Mouse (Mus musculus): ENCODE data around the gene Sprn. TPM values are rescaled to one million over a fixed set of nuclear protein-coding genes. Genes with fewer than 3 reads are reported as not detected.

Gene Sprn
- total and polyA plus RNA-seq, 2 experiments: 1.4 to 1.7 TPM

- Histone ChIP-seq H3K36me3 (ENCODE audit: control insufficient read depth, insufficient read depth, low read length) (no peaks in the 10 kb centered on the region), H3K4me3 (ENCODE audit: insufficient read depth, low read depth, low read length) (no peak overlapping the region), H3K79me2 (ENCODE audit: control insufficient read depth, insufficient read depth, low read length) (no peaks in the 10 kb centered on the region), H3K9ac (ENCODE audit: low read depth, low read length) (no peak overlapping the region), H3K4me1 (ENCODE audit: control insufficient read depth, insufficient read depth, low read length) (no peaks in the 10 kb centered on the region), H3K27me3 (ENCODE audit: control insufficient read depth, insufficient read depth, low read length) (no peaks in the 10 kb centered on the region), H3K27ac (replicated peaks; ENCODE audit: insufficient read depth, low read depth, low read length) (no peak overlapping the region)
- no peak for TF ChIP-seq POLR2A (IDR thresholded peaks at IDR 0.05; ENCODE audit: extremely low read depth, insufficient read depth, low read length)
- TF ChIP-seq CTCF (IDR thresholded peaks at IDR 0.05; ENCODE audit: low read depth, low read length): no peak
- 70% methylated on average over 2 of the region's 2 CpGs for WGBS
- DNase-seq (ENCODE audit: extremely low read depth, low read depth, low spot score): no peak
Measured at GRCm38 (mm10) chr7:140180692-140181091, 26.0 kb upstream of the Sprn start.

- 85% methylated on average over 2 of the region's 2 CpGs for WGBS
- DNase-seq (ENCODE audit: extremely low read depth, low read depth, low spot score): no peak
- H3K27ac ChIP-seq (replicated peaks; ENCODE audit: insufficient read depth, low read depth, low read length): no peak overlapping the region
Measured at GRCm38 (mm10) chr7:140179176-140179575, 24.5 kb upstream of the Sprn start.

GRCm38 (mm10) chr7:140172936-140173335 lies 18.3 kb upstream of the Sprn start, which contains the start of gene Olfr523:
Olfr523 (plus strand) TSS chr7:140173217.
- Histone ChIP-seq H3K4me1 (ENCODE audit: control insufficient read depth, insufficient read depth, low read length) (no peaks in the 10 kb centered on the region), H3K27me3 (ENCODE audit: control insufficient read depth, insufficient read depth, low read length) (no peaks in the 10 kb centered on the region), H3K27ac (replicated peaks; ENCODE audit: insufficient read depth, low read depth, low read length) (no peak within 1 kb of the TSS)

More at GRCm38 (mm10) chr7:140179176-140179575, 24.5 kb upstream of the Sprn start:
- Histone ChIP-seq H3K27me3 (ENCODE audit: control insufficient read depth, insufficient read depth, low read length) (no peaks in the 10 kb centered on the region), H3K79me2 (ENCODE audit: control insufficient read depth, insufficient read depth, low read length) (no peaks in the 10 kb centered on the region), H3K4me3 (ENCODE audit: insufficient read depth, low read depth, low read length) (no peak overlapping the region), H3K36me3 (ENCODE audit: control insufficient read depth, insufficient read depth, low read length) (no peaks in the 10 kb centered on the region), H3K4me1 (ENCODE audit: control insufficient read depth, insufficient read depth, low read length) (no peaks in the 10 kb centered on the region), H3K9ac (ENCODE audit: low read depth, low read length) (no peak overlapping the region)
- no peak for TF ChIP-seq CTCF (IDR thresholded peaks at IDR 0.05; ENCODE audit: low read depth, low read length)
- no peak for TF ChIP-seq POLR2A (IDR thresholded peaks at IDR 0.05; ENCODE audit: extremely low read depth, insufficient read depth, low read length)

GRCm38 (mm10) chr7:140170863-140171262 lies 16.2 kb upstream of the Sprn start:
- Histone ChIP-seq H3K27me3 (ENCODE audit: control insufficient read depth, insufficient read depth, low read length) (no peaks in the 10 kb centered on the region), H3K9ac (ENCODE audit: low read depth, low read length) (no peak overlapping the region), H3K27ac (replicated peaks; ENCODE audit: insufficient read depth, low read depth, low read length) (no peak overlapping the region), H3K4me1 (ENCODE audit: control insufficient read depth, insufficient read depth, low read length) (no peaks in the 10 kb centered on the region), H3K4me3 (ENCODE audit: insufficient read depth, low read depth, low read length) (no peak overlapping the region), H3K36me3 (ENCODE audit: control insufficient read depth, insufficient read depth, low read length) (no peaks in the 10 kb centered on the region), H3K79me2 (ENCODE audit: control insufficient read depth, insufficient read depth, low read length) (no peaks in the 10 kb centered on the region)
- TF ChIP-seq CTCF (IDR thresholded peaks at IDR 0.05; ENCODE audit: low read depth, low read length) (no peak), POLR2A (IDR thresholded peaks at IDR 0.05; ENCODE audit: extremely low read depth, insufficient read depth, low read length) (no peak)
- WGBS: 95% methylated on average over 3 of the region's 3 CpGs
- no peak for DNase-seq (ENCODE audit: extremely low read depth, low read depth, low spot score)

More at GRCm38 (mm10) chr7:140172936-140173335, 18.3 kb upstream of the Sprn start, which contains the start of gene Olfr523:
- Histone ChIP-seq H3K36me3 (ENCODE audit: control insufficient read depth, insufficient read depth, low read length) (no peaks in the 10 kb centered on the region), H3K4me3 (ENCODE audit: insufficient read depth, low read depth, low read length) (no peak within 1 kb of the TSS), H3K9ac (ENCODE audit: low read depth, low read length) (no peak within 1 kb of the TSS), H3K79me2 (ENCODE audit: control insufficient read depth, insufficient read depth, low read length) (no peaks in the 10 kb centered on the region)
- 37% methylated on average over 1 of the region's 1 CpGs for WGBS
- no peak for DNase-seq (ENCODE audit: extremely low read depth, low read depth, low spot score)
- TF ChIP-seq CTCF (IDR thresholded peaks at IDR 0.05; ENCODE audit: low read depth, low read length) (no peak), POLR2A (IDR thresholded peaks at IDR 0.05; ENCODE audit: extremely low read depth, insufficient read depth, low read length) (no peak)

GRCm38 (mm10) chr7:140169386-140169785 lies 14.7 kb upstream of the Sprn start:
- Histone ChIP-seq H3K36me3 (ENCODE audit: control insufficient read depth, insufficient read depth, low read length) (no peaks in the 10 kb centered on the region), H3K79me2 (ENCODE audit: control insufficient read depth, insufficient read depth, low read length) (no peaks in the 10 kb centered on the region), H3K4me1 (ENCODE audit: control insufficient read depth, insufficient read depth, low read length) (no peaks in the 10 kb centered on the region), H3K27me3 (ENCODE audit: control insufficient read depth, insufficient read depth, low read length) (no peaks in the 10 kb centered on the region), H3K4me3 (ENCODE audit: insufficient read depth, low read depth, low read length) (no peak overlapping the region), H3K9ac (ENCODE audit: low read depth, low read length) (no peak overlapping the region), H3K27ac (replicated peaks; ENCODE audit: insufficient read depth, low read depth, low read length) (no peak overlapping the region)
- 83% methylated on average over 4 of the region's 4 CpGs for WGBS
- TF ChIP-seq CTCF (IDR thresholded peaks at IDR 0.05; ENCODE audit: low read depth, low read length) (no peak), POLR2A (IDR thresholded peaks at IDR 0.05; ENCODE audit: extremely low read depth, insufficient read depth, low read length) (no peak)
- no peak for DNase-seq (ENCODE audit: extremely low read depth, low read depth, low spot score)

GRCm38 (mm10) chr7:140167950-140168349 lies 13.3 kb upstream of the Sprn start:
- TF ChIP-seq CTCF (IDR thresholded peaks at IDR 0.05; ENCODE audit: low read depth, low read length) (no peak), POLR2A (IDR thresholded peaks at IDR 0.05; ENCODE audit: extremely low read depth, insufficient read depth, low read length) (no peak)
- no peak for DNase-seq (ENCODE audit: extremely low read depth, low read depth, low spot score)
- Histone ChIP-seq H3K4me1 (ENCODE audit: control insufficient read depth, insufficient read depth, low read length) (no peaks in the 10 kb centered on the region), H3K4me3 (ENCODE audit: insufficient read depth, low read depth, low read length) (no peak overlapping the region), H3K79me2 (ENCODE audit: control insufficient read depth, insufficient read depth, low read length) (no peaks in the 10 kb centered on the region), H3K27me3 (ENCODE audit: control insufficient read depth, insufficient read depth, low read length) (0 out of 2 replicates have a peak, but pooled peaks cover 2% of the 10 kb centered on the region), H3K9ac (ENCODE audit: low read depth, low read length) (no peak overlapping the region), H3K36me3 (ENCODE audit: control insufficient read depth, insufficient read depth, low read length) (no peaks in the 10 kb centered on the region), H3K27ac (replicated peaks; ENCODE audit: insufficient read depth, low read depth, low read length) (no peak overlapping the region)
- WGBS: 62% methylated on average over 1 of the region's 1 CpGs

All from liver, adult 2 months (tissue).